Mouse (Mus musculus): ENCODE measurements around the gene Cfap221. TPM values are rescaled to one million over a fixed set of nuclear protein-coding genes. Genes with fewer than 3 reads are reported as not detected.

Cfap221 gene
- polyA plus RNA-seq, 1 experiment from 2014 or later: not detected

GRCm38 (mm10) chr1:120025050-120025439 lies 28.0 kb upstream of the Cfap221 start:
- Histone ChIP-seq H3K27me3 (no peaks in the 10 kb centered on the region), H3K4me3 (replicated peaks) (no peak overlapping the region), H3K9me3 (replicated peaks) (no peaks in the 10 kb centered on the region), H3K9ac (no peak overlapping the region), H3K27ac (no peak overlapping the region), H3K4me1 (replicated peaks) (peaks cover 8% of the 10 kb centered on the region; the same call in 1 of the 2 replicates), H3K4me2 (no peak overlapping the region), H3K36me3 (no peaks in the 10 kb centered on the region)
- WGBS (ENCODE audit: insufficient replicate concordance): 13% methylated on average over 2 of the region's 2 CpGs
- no peak for DNase-seq
- 0 out of 2 replicates have a peak, but pooled peaks have one; percentile 21 for ATAC-seq (ENCODE audit: low read depth)

- Histone ChIP-seq H3K4me2 (no peak overlapping the region), H3K27me3 (no peaks in the 10 kb centered on the region), H3K36me3 (no peaks in the 10 kb centered on the region), H3K27ac (no peak overlapping the region), H3K4me1 (replicated peaks) (peaks cover 8% of the 10 kb centered on the region; the same call in 1 of the 2 replicates), H3K9ac (no peak overlapping the region), H3K9me3 (replicated peaks) (no peaks in the 10 kb centered on the region), H3K4me3 (replicated peaks) (no peak overlapping the region)
- DNase-seq (no peak), ATAC-seq (ENCODE audit: low read depth) (peak; percentile 20; the same call in 1 of the 2 replicates)
- WGBS (ENCODE audit: insufficient replicate concordance): 49% methylated on average over 10 of the region's 10 CpGs
Measured at GRCm38 (mm10) chr1:120024331-120025049, 27.5 kb upstream of the Cfap221 start.

- Histone ChIP-seq H3K9me3 (replicated peaks) (no peaks in the 10 kb centered on the region), H3K36me3 (no peaks in the 10 kb centered on the region), H3K4me1 (replicated peaks) (peaks cover 8% of the 10 kb centered on the region; the same call in 1 of the 2 replicates), H3K27ac (no peak overlapping the region), H3K4me3 (replicated peaks) (no peak overlapping the region), H3K9ac (no peak overlapping the region), H3K4me2 (no peak overlapping the region), H3K27me3 (no peaks in the 10 kb centered on the region)
- ATAC-seq (ENCODE audit: low read depth) (no peak), DNase-seq (no peak)
- 73% methylated on average over 17 of the region's 17 CpGs for WGBS (ENCODE audit: insufficient replicate concordance)
Measured at GRCm38 (mm10) chr1:120021951-120022350, 24.9 kb upstream of the Cfap221 start.

GRCm38 (mm10) chr1:120020322-120020897 lies 23.4 kb upstream of the Cfap221 start:
- ATAC-seq (ENCODE audit: low read depth) (no peak), DNase-seq (no peak)
- no peak overlapping the region for H3K9ac ChIP-seq
- H3K4me1 ChIP-seq (replicated peaks): peaks cover 8% of the 10 kb centered on the region; the same call in 1 of the 2 replicates
- H3K4me3 ChIP-seq (replicated peaks): no peak overlapping the region
- no peaks in the 10 kb centered on the region for H3K9me3 ChIP-seq (replicated peaks)
- H3K27ac ChIP-seq: no peak overlapping the region
- no peaks in the 10 kb centered on the region for H3K27me3 ChIP-seq
- WGBS (ENCODE audit: insufficient replicate concordance): 30% methylated on average over 7 of the region's 7 CpGs
- H3K4me2 ChIP-seq: no peak overlapping the region
- H3K36me3 ChIP-seq: no peaks in the 10 kb centered on the region

GRCm38 (mm10) chr1:120019428-120019827 lies 22.4 kb upstream of the Cfap221 start:
- Histone ChIP-seq H3K9ac (no peak overlapping the region), H3K4me1 (replicated peaks) (0 out of 2 replicates have a peak, but pooled peaks cover 5% of the 10 kb centered on the region), H3K27ac (no peak overlapping the region), H3K36me3 (no peaks in the 10 kb centered on the region), H3K9me3 (replicated peaks) (no peaks in the 10 kb centered on the region), H3K4me2 (no peak overlapping the region), H3K4me3 (replicated peaks) (no peak overlapping the region), H3K27me3 (no peaks in the 10 kb centered on the region)
- ATAC-seq (ENCODE audit: low read depth) (no peak), DNase-seq (no peak)
- 80% methylated on average over 12 of the region's 12 CpGs for WGBS (ENCODE audit: insufficient replicate concordance)

GRCm38 (mm10) chr1:120018900-120019299 lies 21.9 kb upstream of the Cfap221 start:
- no peak overlapping the region for H3K9ac ChIP-seq
- H3K27ac ChIP-seq: no peak overlapping the region
- ATAC-seq (ENCODE audit: low read depth) (no peak), DNase-seq (no peak)
- 36% methylated on average over 3 of the region's 3 CpGs for WGBS (ENCODE audit: insufficient replicate concordance)
- no peaks in the 10 kb centered on the region for H3K36me3 ChIP-seq
- no peaks in the 10 kb centered on the region for H3K27me3 ChIP-seq
- H3K4me3 ChIP-seq (replicated peaks): no peak overlapping the region
- 0 out of 2 replicates have a peak, but pooled peaks cover 1% of the 10 kb centered on the region for H3K4me1 ChIP-seq (replicated peaks)
- H3K4me2 ChIP-seq: no peak overlapping the region
- H3K9me3 ChIP-seq (replicated peaks): no peaks in the 10 kb centered on the region

- no peaks in the 10 kb centered on the region for H3K9me3 ChIP-seq (replicated peaks)
- H3K4me2 ChIP-seq: no peak overlapping the region
- no peaks in the 10 kb centered on the region for H3K4me1 ChIP-seq (replicated peaks)
- no peak for DNase-seq
- no peak overlapping the region for H3K27ac ChIP-seq
- ATAC-seq (ENCODE audit: low read depth): no peak
- H3K9ac ChIP-seq: no peak overlapping the region
- no peak overlapping the region for H3K4me3 ChIP-seq (replicated peaks)
- whole genome bisulfite sequencing (ENCODE audit: insufficient replicate concordance): 66% methylated on average over 2 of the region's 2 CpGs
- H3K36me3 ChIP-seq: no peaks in the 10 kb centered on the region
- H3K27me3 ChIP-seq: no peaks in the 10 kb centered on the region
Measured at GRCm38 (mm10) chr1:120016240-120016639, 19.2 kb upstream of the Cfap221 start.

- DNase-seq (peak; percentile 10), ATAC-seq (ENCODE audit: low read depth) (no peak)
- Histone ChIP-seq H3K9ac (no peak overlapping the region), H3K4me2 (no peak overlapping the region), H3K27ac (no peak overlapping the region), H3K36me3 (no peaks in the 10 kb centered on the region), H3K4me1 (replicated peaks) (no peaks in the 10 kb centered on the region), H3K27me3 (peaks cover 13% of the 10 kb centered on the region), H3K4me3 (replicated peaks) (no peak overlapping the region), H3K9me3 (replicated peaks) (no peaks in the 10 kb centered on the region)
Measured at GRCm38 (mm10) chr1:120013111-120013510, 16.1 kb upstream of the Cfap221 start.

GRCm38 (mm10) chr1:120012638-120013037 lies 15.6 kb upstream of the Cfap221 start:
- H3K4me1 ChIP-seq (replicated peaks): 0 out of 2 replicates have a peak, but pooled peaks cover 2% of the 10 kb centered on the region
- H3K4me3 ChIP-seq (replicated peaks): no peak overlapping the region
- ATAC-seq (ENCODE audit: low read depth) (no peak), DNase-seq (no peak)
- no peak overlapping the region for H3K27ac ChIP-seq
- peaks cover 18% of the 10 kb centered on the region for H3K27me3 ChIP-seq
- WGBS (ENCODE audit: insufficient replicate concordance): 70% methylated on average over 12 of the region's 12 CpGs
- no peaks in the 10 kb centered on the region for H3K9me3 ChIP-seq (replicated peaks)
- H3K9ac ChIP-seq: no peak overlapping the region
- H3K4me2 ChIP-seq: no peak overlapping the region
- H3K36me3 ChIP-seq: no peaks in the 10 kb centered on the region

GRCm38 (mm10) chr1:120007851-120008588 lies 11.0 kb upstream of the Cfap221 start:
- Histone ChIP-seq H3K27me3 (peaks cover 45% of the 10 kb centered on the region), H3K4me3 (replicated peaks) (peak overlapping the region; percentile 28; the same call in 1 of the 2 replicates), H3K9ac (no peak overlapping the region), H3K4me2 (no peak overlapping the region), H3K4me1 (replicated peaks) (0 out of 2 replicates have a peak, but pooled peaks cover 9% of the 10 kb centered on the region), H3K9me3 (replicated peaks) (no peaks in the 10 kb centered on the region), H3K27ac (no peak overlapping the region), H3K36me3 (no peaks in the 10 kb centered on the region)
- DNase-seq: no peak
- WGBS (ENCODE audit: insufficient replicate concordance): 26% methylated on average over 11 of the region's 11 CpGs
- ATAC-seq (ENCODE audit: low read depth): no peak

Measured in liver, embryonic 13.5 days (tissue).